Mouse (Mus musculus) right cerebral cortex, postnatal 36 days (tissue): ENCODE data around the gene 1810055G02Rik.

ENCODE experiments used
- DNase-seq, 2 experiments: peaks; one replicate each; pipeline ENCODE4 v3.0.0; 2022; ENCODE audit warnings: low spot score in 2 of 2, mixed read lengths in 1 of 2

1810055G02Rik gene

DNA sequence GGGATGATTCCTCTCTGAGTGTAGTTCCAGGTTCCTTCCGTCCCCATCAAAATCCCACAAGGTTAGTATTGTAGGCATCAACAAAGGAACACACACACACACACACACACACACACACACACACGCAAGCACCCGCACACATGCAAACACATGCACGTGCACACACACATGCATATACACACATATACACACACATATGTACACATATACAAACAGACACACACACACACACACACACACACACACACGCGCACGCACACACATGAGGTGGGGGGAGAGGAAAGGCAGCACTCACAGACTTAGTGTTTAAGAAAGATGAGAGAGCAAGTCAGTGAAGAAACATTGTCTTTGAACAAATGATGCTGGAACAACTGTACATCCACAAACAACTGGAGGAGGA lies 35.3 kb downstream of the 1810055G02Rik start:
- no peak for DNase-seq

DNA sequence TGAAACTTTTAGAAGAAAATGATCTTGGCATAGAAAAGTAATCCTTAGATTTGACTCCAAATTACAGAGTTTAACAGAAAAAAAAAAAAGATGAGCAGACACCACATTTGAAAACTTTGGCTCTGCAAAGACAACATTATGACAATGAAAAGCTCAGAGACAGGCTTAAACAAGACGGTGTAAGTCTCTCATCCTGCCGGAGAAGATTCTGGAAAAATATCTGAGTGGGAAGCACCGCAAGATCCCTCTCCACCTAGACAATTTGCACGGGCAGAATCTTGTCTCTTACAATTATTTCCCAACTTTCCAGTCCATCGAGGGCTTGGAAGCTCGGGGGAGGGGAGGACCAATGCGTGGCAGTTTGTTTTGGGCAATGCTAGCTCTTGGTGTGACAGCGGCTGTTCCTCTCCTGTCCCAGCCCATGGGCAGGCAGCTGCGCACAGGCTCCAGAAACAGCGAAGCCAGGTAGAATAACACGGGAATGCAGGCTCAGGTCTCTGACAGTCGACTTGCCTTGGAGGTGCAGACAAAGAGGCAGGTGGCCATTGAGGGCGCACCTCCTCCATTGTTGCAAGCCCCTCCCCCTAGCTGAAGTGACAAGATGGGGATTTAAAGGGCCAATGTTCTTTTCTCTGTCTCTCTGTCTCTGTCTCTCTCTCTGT lies 35.9 kb downstream of the 1810055G02Rik start:
- peak; percentile 14 to 35 for DNase-seq

DNA sequence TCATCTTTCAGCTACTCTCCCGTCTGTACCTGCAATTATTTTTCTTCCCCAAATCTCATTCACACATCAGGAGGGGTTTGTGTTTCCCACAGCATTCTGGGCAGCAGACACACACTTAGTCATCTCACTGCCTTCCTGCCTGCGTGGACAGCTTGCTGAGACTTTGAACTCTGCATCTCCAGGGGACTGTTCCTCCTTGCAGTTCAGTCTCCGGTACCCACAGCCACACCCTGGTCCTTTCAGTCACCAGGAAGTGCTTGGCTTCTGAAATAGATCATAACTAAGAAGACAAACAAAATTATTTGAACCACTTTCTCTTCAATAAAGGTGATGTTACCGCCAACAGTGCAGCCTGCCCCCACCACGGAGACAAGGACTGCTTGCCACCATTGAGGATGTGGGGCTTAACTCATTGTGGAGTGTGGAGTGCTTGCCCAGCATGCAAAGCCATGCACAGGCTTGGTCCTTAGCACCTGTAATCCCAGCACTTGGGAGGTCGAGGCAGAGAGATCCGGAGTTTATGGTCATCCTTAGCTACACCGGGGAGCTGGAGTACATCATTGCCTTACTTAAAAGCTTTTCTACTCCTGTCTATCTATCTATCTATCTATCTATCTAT lies 44.6 kb downstream of the 1810055G02Rik start:
- DNase-seq = no peak

DNA sequence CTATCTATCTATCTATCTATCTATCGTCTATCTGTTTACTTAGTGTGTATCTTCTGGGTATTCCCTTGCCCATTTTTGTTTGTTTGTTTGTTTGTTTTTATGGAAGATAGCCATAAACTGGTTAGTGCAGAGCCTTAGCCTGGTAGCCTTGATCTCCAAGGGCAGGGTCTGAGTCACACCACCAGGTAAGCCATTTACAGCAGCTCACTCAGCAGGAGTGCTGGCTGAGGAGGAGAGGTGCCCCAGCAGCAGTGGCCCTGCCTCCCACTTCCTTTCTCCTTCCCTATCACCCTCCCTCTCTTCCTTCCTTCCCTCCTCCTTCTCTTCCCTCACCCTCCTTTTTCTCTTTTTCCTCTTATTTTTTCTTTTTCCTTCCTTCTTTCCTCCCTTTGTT lies 45.1 kb downstream of the 1810055G02Rik start:
- no peak for DNase-seq

DNA sequence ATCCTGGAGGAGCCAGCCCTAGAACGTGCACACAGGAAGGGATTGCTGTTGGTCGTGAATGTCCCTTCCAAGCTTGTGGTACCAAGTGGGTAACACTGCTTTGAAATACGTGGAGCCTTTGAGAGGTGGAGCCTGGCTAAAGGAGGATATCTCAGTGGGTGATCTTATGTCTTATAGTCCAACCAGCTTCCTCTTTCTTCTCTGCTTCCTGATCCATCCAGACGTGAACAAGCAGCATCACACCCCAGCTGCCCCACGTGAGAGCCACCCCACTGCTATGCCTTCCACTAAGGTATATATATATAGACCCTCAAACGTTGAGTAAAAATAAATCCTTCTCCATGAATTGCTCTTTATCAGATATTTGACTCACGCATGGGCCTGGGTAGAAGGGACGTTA lies 45.6 kb downstream of the 1810055G02Rik start:
- no peak for DNase-seq

DNA sequence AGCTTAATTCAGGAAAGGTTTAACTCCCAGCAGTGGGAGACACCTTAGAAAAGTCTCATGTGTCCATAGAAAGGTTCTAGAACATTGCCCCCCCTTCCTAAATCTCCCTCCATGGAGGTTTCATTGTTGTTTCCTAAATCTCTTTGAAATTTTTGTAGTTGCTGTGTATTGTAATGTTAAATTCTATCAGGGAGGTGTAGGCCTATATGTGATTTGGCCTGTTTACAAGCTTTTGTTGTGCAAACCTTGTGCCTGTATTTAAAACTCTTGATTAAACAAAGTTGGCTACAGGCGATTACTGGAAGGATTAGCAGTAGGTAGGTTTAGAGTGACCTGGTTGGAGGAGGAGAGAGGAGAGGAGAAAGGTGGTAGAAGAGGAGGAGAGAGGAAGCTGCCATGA lies 49.8 kb downstream of the 1810055G02Rik start:
- DNase-seq = no peak

DNA sequence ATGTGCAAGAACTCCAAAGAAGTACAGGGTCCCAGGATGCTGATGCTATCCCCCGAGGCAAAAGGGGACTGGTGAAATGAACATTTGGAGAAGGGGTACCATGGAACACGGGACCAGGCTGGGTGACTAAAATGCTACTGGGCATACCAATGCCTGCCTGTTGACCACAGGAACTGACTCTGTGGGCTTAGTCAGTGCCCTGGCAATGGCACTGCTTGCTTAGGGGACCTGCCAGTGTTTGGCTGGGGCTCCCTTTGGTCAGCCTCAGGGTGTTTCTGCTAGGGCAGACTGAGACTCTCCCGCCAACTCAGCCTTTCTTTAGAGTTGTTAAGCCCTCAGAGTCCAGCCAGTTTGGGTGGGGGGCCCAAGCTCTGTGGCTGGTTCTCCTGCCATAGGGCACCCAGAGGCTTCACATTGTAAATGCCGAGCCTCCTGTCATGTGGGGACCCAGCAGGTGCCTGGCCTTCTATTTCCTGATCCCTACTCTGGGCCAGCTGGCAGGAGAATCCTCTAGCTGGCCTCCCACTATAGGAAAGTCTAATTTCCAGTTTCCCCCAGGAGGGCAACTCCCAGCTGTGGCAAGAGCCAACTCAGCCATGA lies 57.2 kb downstream of the 1810055G02Rik start:
- no peak for DNase-seq

DNA sequence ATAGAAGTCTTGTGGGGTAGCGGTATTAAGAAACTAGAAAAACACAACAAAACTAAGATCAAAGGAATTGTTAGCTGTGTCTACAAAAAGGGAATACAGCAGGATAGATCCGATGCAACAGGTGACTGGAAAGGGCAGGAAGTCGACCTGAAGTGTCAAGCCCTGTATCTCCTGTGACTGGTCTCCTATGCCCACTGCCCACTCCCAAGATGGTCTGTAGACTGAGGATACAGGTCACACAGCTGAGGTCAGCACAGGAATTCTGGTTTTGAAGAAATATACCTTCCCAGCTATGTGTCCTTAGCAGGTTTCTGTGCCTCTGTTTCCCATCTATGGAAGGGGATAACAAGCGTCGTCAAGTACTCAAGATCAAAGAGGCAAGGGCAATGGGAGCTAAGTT lies 58.3 kb downstream of the 1810055G02Rik start:
- no peak for DNase-seq

DNA sequence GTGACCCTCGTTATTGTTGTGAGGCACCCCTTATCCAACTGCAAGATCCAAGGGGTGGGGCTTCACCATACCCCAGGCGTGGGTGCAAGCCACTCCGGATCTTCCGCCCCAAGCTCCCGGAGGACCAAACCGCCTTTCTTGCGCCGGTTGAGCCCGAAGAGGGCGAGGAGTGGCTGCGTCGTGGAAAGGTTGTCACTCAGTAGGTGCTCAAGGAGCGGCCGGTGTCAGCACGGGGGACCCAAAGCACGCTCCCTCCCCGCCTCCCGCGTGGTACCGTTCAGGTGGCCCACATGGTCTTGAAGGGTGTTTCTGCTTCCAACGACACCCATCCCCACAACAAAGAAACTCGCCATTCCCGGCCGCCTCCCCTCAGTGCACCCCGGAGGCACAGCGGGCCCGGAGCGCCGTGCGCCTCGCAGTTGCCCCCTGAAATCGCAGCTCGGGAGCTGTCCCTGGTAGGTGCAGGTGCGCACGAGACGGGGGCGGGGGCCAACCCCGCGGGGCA lies 59.2 kb downstream of the 1810055G02Rik start, which contains the start of gene Kmt5b:
Kmt5b (plus strand) TSS at position 146 of the 505 bp plus-strand sequence.
- DNase-seq = peak; percentile 51 to 61
